Mouse (Mus musculus) lung, postnatal 0 days (tissue): ENCODE results near the gene Abcg8. TPM values are rescaled to one million over a fixed set of nuclear protein-coding genes. Genes with fewer than 3 reads are reported as not detected.

Experiments
- ATAC-seq: fragments of 200-750 bp; cut with Nextera tagmentation; 2 replicates; pipeline ENCODE4 v1.8.0; 2017; ENCODE audit warnings: moderate library complexity
- DNase-seq: peaks from one replicate; pipeline ENCODE4 v3.0.0-alpha.2; 2016; ENCODE audit warnings: low spot score
- H3K27ac ChIP-seq: fragments of 300-500 bp; sonication (generic); 2 replicates; pipeline ENCODE4 v1.5.1; 2014; ENCODE audit warnings: antibody characterized with exemption, mild to moderate bottlenecking, low read length, mixed read lengths
- H3K27me3 ChIP-seq: fragments of 300-500 bp; sonication (generic); replicated peaks from 2 replicates; pipeline ENCODE4 v1.6.1; 2014; ENCODE audit warnings: low read length, mixed read lengths; ENCODE audit not compliant: insufficient read depth
- H3K36me3 ChIP-seq: fragments of 300-500 bp; sonication (generic); 2 replicates; pipeline ENCODE4 v1.6.1; 2014; ENCODE audit warnings: low read length, mixed read lengths; ENCODE audit not compliant: insufficient read depth
- H3K4me1 ChIP-seq: fragments of 300-500 bp; sonication (generic); 2 replicates; pipeline ENCODE4 v1.6.1; 2014; ENCODE audit warnings: antibody characterized with exemption, low read depth, low read length, mixed read lengths; ENCODE audit not compliant: insufficient read depth
- H3K4me2 ChIP-seq: fragments of 300-500 bp; sonication (generic); replicated peaks from 2 replicates; pipeline ENCODE4 v1.6.1; 2014; ENCODE audit warnings: low read depth, mild to moderate bottlenecking, low read length, moderate library complexity, mixed read lengths
- H3K4me3 ChIP-seq: fragments of 300-500 bp; sonication (generic); 2 replicates; pipeline ENCODE4 v1.5.1; 2014; ENCODE audit warnings: low read depth, low read length
- H3K9ac ChIP-seq: fragments of 300-500 bp; sonication (generic); replicated peaks from 2 replicates; pipeline ENCODE4 v1.6.1; 2014; ENCODE audit warnings: low read depth, mild to moderate bottlenecking
- H3K9me3 ChIP-seq: fragments of 300-500 bp; sonication (generic); 2 replicates; pipeline ENCODE4 v1.6.1; 2016; ENCODE audit warnings: low read length, mixed read lengths
- CTCF ChIP-seq: IDR thresholded peaks from 2 replicates; pipeline ENCODE4 v1.5.1; 2016; ENCODE audit warnings: antibody characterized with exemption, mild to moderate bottlenecking
- EP300 ChIP-seq: IDR thresholded peaks from 2 replicates; pipeline ENCODE4 v1.6.1; 2016; ENCODE audit warnings: antibody characterized with exemption, mild to moderate bottlenecking, control low read depth
- WGBS: fragments of 180-500 bp; shearing (Covaris S2); extraction: QIAGEN DNeasy Blood & Tissue Kit; methylation state at CpG from one replicate; pipeline ENCODE4 v1.1.7; 2014; 5-methylcytosine and 5-hydroxymethylcytosine counted together
- polyA plus RNA-seq: library from polyadenylated mRNA; unstranded; fragments of >200 nt; fragmentation: Nextera tagmentation; extraction: Ambion mirVana; gene quantifications from 2 replicates; pipeline ENCODE4 v1.2.1, GENCODE M21; 2015

Gene Abcg8
- polyA plus RNA-seq, 1 experiment from 2014 or later, result not detected

GRCm38 (mm10) chr17:84738073-84738797, 62.1 kb downstream of the Abcg8 start:
- Histone ChIP-seq H3K4me2 (no peak overlapping the region), H3K9ac (no peak overlapping the region), H3K27ac (no peak overlapping the region), H3K36me3 (no peaks in the 10 kb centered on the region), H3K4me3 (no peak overlapping the region), H3K4me1 (no peaks in the 10 kb centered on the region), H3K9me3 (no peaks in the 10 kb centered on the region), H3K27me3 (no peaks in the 10 kb centered on the region)
- ATAC-seq (no peak), DNase-seq (no peak)
- WGBS, result 85% methylated on average over 9 of the region's 9 CpGs
- no peak for TF ChIP-seq CTCF
- no peak for TF ChIP-seq EP300

- Histone ChIP-seq H3K9ac (no peak overlapping the region), H3K36me3 (no peaks in the 10 kb centered on the region; the same call in 1 of the 2 replicates), H3K27me3 (no peaks in the 10 kb centered on the region), H3K9me3 (no peaks in the 10 kb centered on the region), H3K4me2 (no peak overlapping the region), H3K4me3 (no peak overlapping the region), H3K27ac (no peak overlapping the region), H3K4me1 (no peaks in the 10 kb centered on the region)
- TF ChIP-seq EP300, result no peak
- no peak for TF ChIP-seq CTCF
- DNase-seq (no peak), ATAC-seq (no peak)
- WGBS, result 77% methylated on average over 4 of the region's 4 CpGs
Measured at GRCm38 (mm10) chr17:84744256-84744655, 68.2 kb downstream of the Abcg8 start.

GRCm38 (mm10) chr17:84745001-84745400, 68.9 kb downstream of the Abcg8 start:
- DNase-seq (no peak), ATAC-seq (no peak)
- Histone ChIP-seq H3K36me3 (no peaks in the 10 kb centered on the region; the same call in none of the 2 replicates), H3K27me3 (no peaks in the 10 kb centered on the region), H3K27ac (no peak overlapping the region), H3K9ac (no peak overlapping the region), H3K4me1 (no peaks in the 10 kb centered on the region), H3K4me3 (no peak overlapping the region), H3K4me2 (no peak overlapping the region), H3K9me3 (no peaks in the 10 kb centered on the region)
- 73% methylated on average over 9 of the region's 9 CpGs for WGBS
- TF ChIP-seq CTCF, result no peak
- no peak for TF ChIP-seq EP300

DNA sequence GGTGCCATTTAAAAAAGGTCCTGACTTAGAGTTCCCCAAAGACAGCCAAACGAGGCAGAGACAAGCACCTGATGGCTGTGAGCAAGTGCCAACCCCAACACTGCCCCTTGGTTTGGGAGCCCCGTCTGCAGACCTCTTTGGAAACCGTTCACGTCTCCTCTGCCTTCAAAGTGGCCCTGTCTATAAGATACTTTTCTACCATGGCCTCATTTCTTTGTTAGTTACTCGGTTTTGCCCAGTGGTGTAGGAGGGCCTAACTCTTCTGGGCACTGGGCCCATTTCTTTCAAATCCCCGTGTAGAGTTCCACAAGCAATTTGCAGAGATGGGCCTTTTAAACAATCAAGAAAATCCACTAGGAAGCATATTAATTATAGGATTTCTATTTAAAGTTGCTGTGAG, 71.1 kb downstream of the Abcg8 start:
- Histone ChIP-seq H3K27me3 (no peaks in the 10 kb centered on the region), H3K9ac (no peak overlapping the region), H3K4me1 (no peaks in the 10 kb centered on the region), H3K4me2 (no peak overlapping the region), H3K4me3 (no peak overlapping the region), H3K36me3 (peaks cover 4% of the 10 kb centered on the region), H3K27ac (no peak overlapping the region), H3K9me3 (no peaks in the 10 kb centered on the region)
- WGBS, result 68% methylated on average over 6 of the region's 6 CpGs
- DNase-seq, result no peak
- ATAC-seq, result no peak
- TF ChIP-seq EP300 (no peak), CTCF (no peak)

DNA sequence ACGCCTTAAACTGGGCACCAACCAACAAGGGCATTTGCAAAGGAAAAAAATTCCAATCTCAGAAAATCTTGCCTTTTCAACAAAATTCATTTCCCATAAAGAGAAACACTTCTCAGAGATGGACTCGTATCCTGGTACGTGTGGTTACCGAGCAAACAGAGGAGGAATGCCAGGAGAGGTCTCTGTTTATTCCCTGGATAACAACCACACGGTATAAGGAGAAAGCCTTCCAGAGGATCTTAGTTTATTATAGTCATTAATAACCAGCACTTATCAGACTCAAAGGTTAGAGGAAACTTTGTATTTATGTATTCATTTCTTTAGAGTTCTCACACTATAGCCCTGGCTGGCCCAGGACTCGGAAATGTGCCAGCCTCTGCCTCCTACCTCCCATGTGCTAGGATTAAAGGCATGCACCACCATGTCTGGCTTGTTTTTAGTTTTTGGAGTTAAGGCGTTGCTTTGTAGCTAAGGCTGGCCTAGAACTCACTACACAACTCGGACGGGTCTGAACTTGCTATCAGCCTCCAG, 72.1 kb downstream of the Abcg8 start:
- Histone ChIP-seq H3K4me1 (no peaks in the 10 kb centered on the region), H3K36me3 (peaks cover 5% of the 10 kb centered on the region), H3K4me2 (no peak overlapping the region), H3K4me3 (no peak overlapping the region), H3K27ac (no peak overlapping the region), H3K9me3 (no peaks in the 10 kb centered on the region), H3K27me3 (no peaks in the 10 kb centered on the region), H3K9ac (no peak overlapping the region)
- no peak for DNase-seq
- WGBS, result 78% methylated on average over 9 of the region's 9 CpGs
- TF ChIP-seq CTCF (no peak), EP300 (no peak)
- no peak for ATAC-seq

DNA sequence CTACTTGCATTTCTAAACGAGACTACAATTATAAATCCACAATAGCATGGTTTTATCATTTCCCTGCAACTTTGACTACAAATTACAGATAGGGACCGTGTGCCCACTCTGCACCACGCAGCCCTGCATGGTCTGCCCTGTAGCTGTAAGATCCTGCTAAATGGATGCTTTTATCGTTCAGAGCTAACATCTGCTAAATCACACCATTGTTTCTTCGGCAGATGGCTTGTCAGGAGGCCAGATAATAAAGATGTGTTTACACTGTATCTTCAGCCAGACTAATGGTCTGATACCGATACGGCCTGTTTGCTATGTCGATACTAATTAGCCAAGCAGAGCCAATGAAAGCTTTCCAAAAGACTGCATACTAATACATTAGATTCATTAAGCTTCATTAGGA, 73.2 kb downstream of the Abcg8 start:
- ATAC-seq (no peak), DNase-seq (no peak)
- Histone ChIP-seq H3K4me2 (no peak overlapping the region), H3K36me3 (peaks cover 5% of the 10 kb centered on the region), H3K4me1 (no peaks in the 10 kb centered on the region), H3K9me3 (no peaks in the 10 kb centered on the region), H3K27ac (no peak overlapping the region), H3K27me3 (no peaks in the 10 kb centered on the region), H3K9ac (no peak overlapping the region), H3K4me3 (no peak overlapping the region)
- TF ChIP-seq EP300 (no peak), CTCF (no peak)
- WGBS, result 54% methylated on average over 8 of the region's 8 CpGs

Other genes starting within 250 kb of the Abcg8 start
- gene Thada, start 210.1 kb upstream of the Abcg8 start, polyA plus RNA-seq, result 2.3 and 2.8 TPM in 2 replicates
- 5.1 and 5.5 TPM in 2 replicates for gene Plekhh2, start 164.4 kb upstream of the Abcg8 start, polyA plus RNA-seq
- gene Dync2li1, start 49.8 kb upstream of the Abcg8 start, polyA plus RNA-seq, result 29.0 and 33.8 TPM in 2 replicates
- 0.40 and 0.61 TPM in 2 replicates for gene Abcg5, start 6.7 kb downstream of the Abcg8 start, polyA plus RNA-seq
- gene Lrpprc, start 114.5 kb downstream of the Abcg8 start, polyA plus RNA-seq, result 11.2 and 12.1 TPM in 2 replicates